Mouse (Mus musculus): Measurements from ENCODE around the gene Gng7. TPM values are rescaled to one million over a fixed set of nuclear protein-coding genes. Genes with fewer than 3 reads are reported as not detected.

Gene Gng7
- polyA plus RNA-seq, 1 experiment: 9.0 TPM

DNA sequence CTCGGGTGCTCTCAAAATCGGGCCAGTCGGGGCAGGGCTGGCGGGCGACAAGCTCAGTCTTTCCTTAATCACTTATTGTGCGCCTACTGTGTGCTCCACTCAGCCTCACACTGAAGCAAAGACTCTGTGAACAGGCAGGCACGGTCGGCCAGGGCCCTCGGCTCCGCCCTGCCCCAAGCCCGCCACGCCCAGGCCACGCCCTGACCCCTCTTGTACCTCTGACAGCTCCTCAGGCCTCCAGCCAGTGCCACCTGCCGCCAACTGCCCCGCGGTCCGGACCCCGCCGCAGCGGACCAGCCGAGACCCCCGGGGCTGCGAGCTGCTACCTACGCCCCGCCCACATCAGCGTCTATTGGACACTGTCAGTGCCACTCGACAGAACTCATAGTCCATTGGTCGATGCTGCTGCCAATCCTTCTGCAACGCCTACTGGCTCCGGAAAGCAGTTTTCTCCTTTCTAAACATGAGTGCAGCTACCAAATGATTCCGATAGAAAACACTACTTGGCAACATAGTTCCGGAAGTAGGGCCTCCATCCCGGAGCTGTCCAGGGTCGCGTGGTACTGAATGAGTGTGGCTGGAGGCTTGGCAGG is 22.3 kb upstream of the Gng7 start, which contains the start of gene Slc39a3:
Gene Slc39a3 (minus strand): TSS at position 439 of the 593 bp plus-strand sequence.
- H3K4me3 ChIP-seq (ENCODE audit: insufficient read depth, low read depth, low read length): peak within 1 kb of the TSS; percentile 75
- no peak within 1 kb of the TSS for H3K27ac ChIP-seq (replicated peaks; ENCODE audit: low read depth, low read length)

GRCm38 (mm10) chr10:81036251-81036650 is 21.5 kb upstream of the Gng7 start:
- Histone ChIP-seq H3K27ac (replicated peaks; ENCODE audit: low read depth, low read length) (no peak overlapping the region), H3K4me3 (ENCODE audit: insufficient read depth, low read depth, low read length) (no peak overlapping the region), H3K4me1 (ENCODE audit: control insufficient read depth, insufficient read depth, insufficient read length, low read length) (no peaks in the 10 kb centered on the region)

More for the DNA sequence above, 22.3 kb upstream of the Gng7 start, which contains the start of gene Slc39a3:
- H3K4me1 ChIP-seq (ENCODE audit: control insufficient read depth, insufficient read depth, insufficient read length, low read length): no peaks in the 10 kb centered on the region

GRCm38 (mm10) chr10:81033586-81033985 is 18.8 kb upstream of the Gng7 start:
- Histone ChIP-seq H3K4me3 (ENCODE audit: insufficient read depth, low read depth, low read length) (no peak overlapping the region), H3K4me1 (ENCODE audit: control insufficient read depth, insufficient read depth, insufficient read length, low read length) (no peaks in the 10 kb centered on the region), H3K27ac (replicated peaks; ENCODE audit: low read depth, low read length) (no peak overlapping the region)

- Histone ChIP-seq H3K4me1 (ENCODE audit: control insufficient read depth, insufficient read depth, insufficient read length, low read length) (no peaks in the 10 kb centered on the region), H3K27ac (replicated peaks; ENCODE audit: low read depth, low read length) (no peak overlapping the region), H3K4me3 (ENCODE audit: insufficient read depth, low read depth, low read length) (no peak overlapping the region)
These were observed 14.3 kb upstream of the Gng7 start for GRCm38 (mm10) chr10:81029031-81029430.

GRCm38 (mm10) chr10:81028219-81028618 is 13.5 kb upstream of the Gng7 start:
- Histone ChIP-seq H3K4me1 (ENCODE audit: control insufficient read depth, insufficient read depth, insufficient read length, low read length) (no peaks in the 10 kb centered on the region), H3K27ac (replicated peaks; ENCODE audit: low read depth, low read length) (no peak overlapping the region), H3K4me3 (ENCODE audit: insufficient read depth, low read depth, low read length) (no peak overlapping the region)

DNA sequence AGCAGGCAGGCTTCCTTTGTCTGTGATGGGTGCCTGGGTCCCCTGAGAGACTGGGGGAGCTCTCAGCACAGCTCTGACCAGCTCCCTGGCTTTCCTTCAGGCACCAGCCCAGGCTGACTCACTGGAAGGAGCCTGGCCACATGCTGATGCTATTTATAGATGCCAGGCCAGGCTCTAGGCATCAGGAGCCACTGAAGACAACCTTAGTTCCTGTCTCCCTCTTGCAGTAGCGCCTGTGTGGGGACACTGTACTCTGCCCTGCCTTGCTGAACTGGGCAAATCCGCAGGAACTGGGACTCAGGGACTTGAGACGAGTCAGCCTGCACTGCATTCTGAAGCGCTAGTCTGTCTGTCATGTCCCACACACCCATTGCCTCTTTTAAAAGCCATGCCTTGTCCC is 12.6 kb upstream of the Gng7 start:
- H3K4me3 ChIP-seq (ENCODE audit: insufficient read depth, low read depth, low read length): no peak overlapping the region
- H3K27ac ChIP-seq (replicated peaks; ENCODE audit: low read depth, low read length): no peak overlapping the region
- no peaks in the 10 kb centered on the region for H3K4me1 ChIP-seq (ENCODE audit: control insufficient read depth, insufficient read depth, insufficient read length, low read length)

DNA sequence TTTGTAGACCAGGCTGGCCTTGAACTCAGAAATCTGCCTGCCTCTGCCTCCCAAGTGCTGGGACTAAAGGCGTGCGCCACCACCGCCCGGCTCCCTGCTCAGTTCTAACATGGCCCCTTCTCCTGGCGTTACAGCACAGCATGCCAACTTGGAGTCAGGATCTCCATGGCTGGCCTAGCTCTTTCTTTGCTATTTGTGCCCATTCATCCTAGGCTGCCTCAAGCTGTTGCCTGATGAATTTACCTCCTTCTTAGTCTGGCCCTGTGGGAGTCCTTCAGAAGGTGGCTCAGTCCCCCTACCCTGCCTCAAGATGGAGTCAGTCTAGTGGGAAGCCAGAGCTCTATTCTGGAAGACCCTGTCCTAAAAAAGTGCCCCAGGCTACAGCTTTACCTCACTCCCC is 12.1 kb upstream of the Gng7 start:
- H3K27ac ChIP-seq (replicated peaks; ENCODE audit: low read depth, low read length): no peak overlapping the region
- H3K4me1 ChIP-seq (ENCODE audit: control insufficient read depth, insufficient read depth, insufficient read length, low read length): no peaks in the 10 kb centered on the region
- H3K4me3 ChIP-seq (ENCODE audit: insufficient read depth, low read depth, low read length): no peak overlapping the region

DNA sequence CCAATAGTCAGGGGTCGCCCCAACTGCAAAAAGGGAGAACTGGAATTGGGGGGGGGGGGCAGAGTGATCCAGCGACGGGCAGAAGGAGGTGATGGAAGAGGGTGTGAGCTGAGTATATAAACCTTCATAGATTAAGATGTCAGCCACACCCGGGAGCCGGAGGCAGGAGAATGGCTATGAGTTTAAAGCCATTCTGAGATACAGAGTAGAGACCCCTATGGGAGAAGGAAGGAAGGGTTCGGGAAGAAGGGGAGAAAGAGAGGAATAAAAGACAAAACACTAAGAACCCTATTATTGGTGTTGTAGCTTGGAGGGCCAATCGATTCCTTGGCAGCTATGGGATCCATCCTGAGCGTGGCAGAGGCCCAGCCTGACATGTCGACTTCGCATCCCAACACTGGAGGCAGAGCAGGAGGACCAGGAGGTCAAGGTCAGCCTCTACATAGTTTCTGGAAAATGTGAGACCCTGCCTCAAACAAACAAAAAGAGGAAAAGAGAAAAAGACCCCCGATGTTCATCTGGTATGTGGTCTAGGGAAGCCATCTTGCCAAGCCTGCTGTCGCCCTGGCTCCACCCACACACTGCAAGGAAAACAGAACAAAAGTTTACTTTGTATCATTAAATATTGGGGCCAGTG is 11.0 kb upstream of the Gng7 start, which contains the start of gene Diras1:
Gene Diras1 (minus strand): TSS at position 24 of the 637 bp plus-strand sequence.
- Histone ChIP-seq H3K4me1 (ENCODE audit: control insufficient read depth, insufficient read depth, insufficient read length, low read length) (no peaks in the 10 kb centered on the region), H3K4me3 (ENCODE audit: insufficient read depth, low read depth, low read length) (no peak within 1 kb of the TSS)

GRCm38 (mm10) chr10:81025047-81025621 is 10.4 kb upstream of the Gng7 start:
- no peak overlapping the region for H3K4me3 ChIP-seq (ENCODE audit: insufficient read depth, low read depth, low read length)
- no peak overlapping the region for H3K27ac ChIP-seq (replicated peaks; ENCODE audit: low read depth, low read length)
- no peaks in the 10 kb centered on the region for H3K4me1 ChIP-seq (ENCODE audit: control insufficient read depth, insufficient read depth, insufficient read length, low read length)

More for the DNA sequence above, 11.0 kb upstream of the Gng7 start, which contains the start of gene Diras1:
- no peak within 1 kb of the TSS for H3K27ac ChIP-seq (replicated peaks; ENCODE audit: low read depth, low read length)

GRCm38 (mm10) chr10:81024346-81024937 is 9.7 kb upstream of the Gng7 start:
- Histone ChIP-seq H3K4me1 (ENCODE audit: control insufficient read depth, insufficient read depth, insufficient read length, low read length) (no peaks in the 10 kb centered on the region), H3K27ac (replicated peaks; ENCODE audit: low read depth, low read length) (no peak overlapping the region), H3K4me3 (ENCODE audit: insufficient read depth, low read depth, low read length) (no peak overlapping the region)

- Histone ChIP-seq H3K4me3 (ENCODE audit: insufficient read depth, low read depth, low read length) (no peak overlapping the region), H3K27ac (replicated peaks; ENCODE audit: low read depth, low read length) (no peak overlapping the region), H3K4me1 (ENCODE audit: control insufficient read depth, insufficient read depth, insufficient read length, low read length) (no peaks in the 10 kb centered on the region)
These were observed 8.0 kb upstream of the Gng7 start for GRCm38 (mm10) chr10:81022744-81023143.

DNA sequence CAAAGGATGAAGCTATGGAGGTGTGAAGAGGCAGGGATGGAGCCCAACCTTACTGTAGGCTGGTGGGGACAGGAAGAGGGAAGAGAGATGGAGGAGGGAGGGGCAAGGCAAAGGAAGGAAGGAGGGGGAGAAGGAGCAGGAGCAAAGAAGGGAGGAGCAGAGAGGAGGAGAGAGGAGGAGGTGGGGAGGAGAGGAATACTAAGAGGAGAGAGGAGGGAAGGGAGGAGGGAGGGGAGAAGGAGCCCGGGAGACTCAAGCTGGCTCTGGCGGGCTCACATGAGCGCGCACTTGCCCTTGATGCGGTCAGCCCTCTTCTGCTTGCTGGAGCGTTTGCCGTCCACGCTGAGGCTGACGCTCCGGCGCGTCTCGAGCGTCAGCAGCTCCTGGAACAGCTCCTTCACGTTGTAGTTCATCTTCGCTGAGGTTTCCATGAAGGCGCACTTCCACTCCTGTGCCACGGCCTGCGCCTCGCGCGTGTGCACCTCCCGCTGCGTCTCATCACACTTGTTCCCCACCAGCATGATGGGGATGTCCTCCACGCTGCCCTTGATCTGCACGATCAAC is 6.9 kb upstream of the Gng7 start:
- Histone ChIP-seq H3K4me1 (ENCODE audit: control insufficient read depth, insufficient read depth, insufficient read length, low read length) (no peaks in the 10 kb centered on the region), H3K4me3 (ENCODE audit: insufficient read depth, low read depth, low read length) (no peak overlapping the region), H3K27ac (replicated peaks; ENCODE audit: low read depth, low read length) (no peak overlapping the region)

GRCm38 (mm10) chr10:81020207-81020606 is 5.5 kb upstream of the Gng7 start:
- H3K4me1 ChIP-seq (ENCODE audit: control insufficient read depth, insufficient read depth, insufficient read length, low read length): no peaks in the 10 kb centered on the region
- no peak overlapping the region for H3K4me3 ChIP-seq (ENCODE audit: insufficient read depth, low read depth, low read length)
- H3K27ac ChIP-seq (replicated peaks; ENCODE audit: low read depth, low read length): no peak overlapping the region

DNA sequence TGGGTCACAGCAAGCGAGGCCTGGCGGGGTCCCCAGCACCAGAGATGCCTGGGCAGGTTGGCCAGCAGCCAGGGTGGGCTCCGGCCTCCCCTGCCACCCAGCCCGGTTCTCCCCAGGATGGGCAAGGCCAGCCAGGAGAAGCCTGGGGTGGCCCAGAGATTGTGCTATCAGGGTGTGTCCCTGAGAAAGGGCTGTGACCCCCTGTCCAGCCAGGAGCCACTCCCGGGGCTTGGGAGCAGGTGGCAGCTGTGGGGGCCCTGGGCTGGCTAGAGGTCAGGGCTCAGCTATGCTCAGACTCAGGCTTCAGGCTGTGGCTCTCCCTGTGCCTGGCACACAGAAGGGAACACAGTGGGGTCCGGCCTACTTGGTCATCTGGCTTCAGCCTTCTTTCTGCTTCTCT is 4.9 kb upstream of the Gng7 start:
- H3K4me1 ChIP-seq (ENCODE audit: control insufficient read depth, insufficient read depth, insufficient read length, low read length): no peaks in the 10 kb centered on the region
- H3K27ac ChIP-seq (replicated peaks; ENCODE audit: low read depth, low read length): no peak overlapping the region
- no peak overlapping the region for H3K4me3 ChIP-seq (ENCODE audit: insufficient read depth, low read depth, low read length)

DNA sequence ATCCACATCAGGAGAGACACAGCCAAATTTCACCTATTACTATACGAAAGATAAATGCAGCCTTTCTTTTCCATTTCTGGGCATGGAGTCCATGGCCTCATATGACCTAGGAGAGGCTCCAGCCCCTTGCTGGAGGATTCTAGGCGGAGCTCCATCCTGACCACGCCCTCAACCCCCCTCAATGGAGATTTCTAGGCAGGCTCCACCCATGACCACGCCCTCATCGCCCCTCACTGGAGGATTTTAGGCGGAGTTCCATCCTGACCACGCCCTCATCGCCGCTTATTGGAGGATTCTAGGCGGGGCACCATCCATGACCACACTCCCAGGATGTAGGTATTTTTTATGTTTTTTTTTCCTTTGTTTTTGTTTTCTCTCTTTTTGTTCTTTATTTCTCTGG is 3.6 kb upstream of the Gng7 start:
- Histone ChIP-seq H3K4me1 (ENCODE audit: control insufficient read depth, insufficient read depth, insufficient read length, low read length) (no peaks in the 10 kb centered on the region), H3K4me3 (ENCODE audit: insufficient read depth, low read depth, low read length) (no peak overlapping the region), H3K27ac (replicated peaks; ENCODE audit: low read depth, low read length) (no peak overlapping the region)

Data from brown adipose tissue, adult 24 weeks (tissue).